Mouse (Mus musculus) midbrain, postnatal 0 days (tissue): Measurements from ENCODE around the gene Adh6a. TPM values are rescaled to one million over a fixed set of nuclear protein-coding genes. Genes with fewer than 3 reads are reported as not detected.
"Not testable (repeated sequence)": the region's sequence is repeated elsewhere in the genome, so short reads cannot be mapped to it uniquely, and the experiment has no call there.

ENCODE experiments used
- ATAC-seq: fragments of 200-750 bp; cut with Nextera tagmentation; 2 replicates; pipeline ENCODE4 v1.8.0; 2017; ENCODE audit warnings: moderate number of reproducible peaks, mild to moderate bottlenecking, moderate TSS enrichment, moderate library complexity; ENCODE audit not compliant: low FRiP score
- DNase-seq: peaks from one replicate; pipeline ENCODE4 v3.0.0-alpha.2; 2015; ENCODE audit warnings: low spot score
- H3K27ac ChIP-seq: fragments of 300-500 bp; sonication (generic); 2 replicates; pipeline ENCODE4 v1.5.1; 2014; ENCODE audit warnings: low read depth, mild to moderate bottlenecking, low read length, mixed read lengths
- H3K27me3 ChIP-seq: fragments of 300-500 bp; sonication (generic); 2 replicates; pipeline ENCODE4 v1.6.1; 2014; ENCODE audit warnings: low read length, control low read depth, mixed read lengths; ENCODE audit not compliant: insufficient read depth
- H3K36me3 ChIP-seq: fragments of 300-500 bp; sonication (generic); 2 replicates; pipeline ENCODE4 v1.6.1; 2014; ENCODE audit warnings: low read length, control low read depth, mixed read lengths; ENCODE audit not compliant: insufficient read depth
- H3K4me1 ChIP-seq: fragments of 300-500 bp; sonication (generic); 2 replicates; pipeline ENCODE4 v1.6.1; 2014; ENCODE audit warnings: mild to moderate bottlenecking, control low read depth, antibody characterized with exemption, low read length, mixed read lengths; ENCODE audit not compliant: insufficient read depth
- H3K4me2 ChIP-seq: fragments of 300-500 bp; sonication (generic); 2 replicates; pipeline ENCODE4 v1.6.1; 2014; ENCODE audit warnings: low read depth, mild to moderate bottlenecking, low read length, mixed read lengths; ENCODE audit not compliant: poor library complexity, severe bottlenecking
- H3K4me3 ChIP-seq: fragments of 300-500 bp; sonication (generic); 2 replicates; pipeline ENCODE4 v1.5.1; 2014; ENCODE audit warnings: low read depth, mild to moderate bottlenecking, low read length, moderate library complexity
- H3K9ac ChIP-seq: fragments of 300-500 bp; sonication (generic); replicated peaks from 2 replicates; pipeline ENCODE4 v1.6.1; 2014; ENCODE audit warnings: mild to moderate bottlenecking, low read length, moderate library complexity, mixed read lengths; ENCODE audit not compliant: poor library complexity, severe bottlenecking
- H3K9me3 ChIP-seq: fragments of 300-500 bp; sonication (generic); 2 replicates; pipeline ENCODE4 v1.6.1; 2016; ENCODE audit warnings: low read length, control low read depth
- CTCF ChIP-seq: IDR thresholded peaks from 2 replicates; pipeline ENCODE4 v1.5.1; 2016; ENCODE audit warnings: antibody characterized with exemption, mild to moderate bottlenecking
- WGBS: fragments of 180-500 bp; shearing (Covaris S2); extraction: QIAGEN DNeasy Blood & Tissue Kit; methylation state at CpG from one replicate; pipeline ENCODE4 v1.1.7; 2014; 5-methylcytosine and 5-hydroxymethylcytosine counted together
- polyA plus RNA-seq: library from polyadenylated mRNA; unstranded; fragments of >200 nt; fragmentation: Nextera tagmentation; extraction: Ambion mirVana; gene quantifications from 2 replicates; pipeline ENCODE4 v1.2.1, GENCODE M21; 2015
- total RNA-seq: library from RNA; depleted of rRNA; stranded (reverse); fragments of >200 nt; gene quantifications from 2 replicates; pipeline ENCODE4 v1.2.3, GENCODE M21; 2014; rRNA removed

Gene Adh6a
- total and polyA plus RNA-seq, 2 experiments from 2014 or later, result not detected

DNA sequence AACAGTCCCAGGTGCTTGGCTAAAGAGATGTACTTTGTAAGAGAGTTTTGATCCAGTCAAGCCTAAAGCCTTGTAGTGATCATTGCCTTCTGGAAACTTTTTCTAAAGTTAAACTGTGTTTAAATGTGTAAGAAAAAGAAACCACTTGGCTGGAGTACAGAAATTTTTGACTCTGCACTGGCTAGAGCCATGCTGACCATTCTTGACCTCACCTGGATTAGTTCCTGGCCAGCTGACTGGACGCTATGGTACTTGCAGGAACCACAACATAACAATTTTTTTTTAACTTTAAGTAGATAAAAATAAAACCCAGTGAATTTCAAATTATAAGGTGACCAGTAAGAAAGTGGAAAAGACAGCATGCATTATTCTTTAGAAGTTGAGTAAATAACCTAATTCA, 56.5 kb downstream of the Adh6a start:
- H3K4me2 ChIP-seq, result no peak overlapping the region
- TF ChIP-seq CTCF, result no peak
- no peak for ATAC-seq
- WGBS, result 88% methylated on average over 1 of the region's 1 CpGs
- H3K9me3 ChIP-seq, result no peaks in the 10 kb centered on the region
- DNase-seq, result no peak
- H3K4me3 ChIP-seq, result no peak overlapping the region
- no peaks in the 10 kb centered on the region for H3K36me3 ChIP-seq
- no peak overlapping the region for H3K9ac ChIP-seq
- H3K27me3 ChIP-seq, result no peaks in the 10 kb centered on the region
- H3K4me1 ChIP-seq, result no peaks in the 10 kb centered on the region
- H3K27ac ChIP-seq, result no peak overlapping the region

DNA sequence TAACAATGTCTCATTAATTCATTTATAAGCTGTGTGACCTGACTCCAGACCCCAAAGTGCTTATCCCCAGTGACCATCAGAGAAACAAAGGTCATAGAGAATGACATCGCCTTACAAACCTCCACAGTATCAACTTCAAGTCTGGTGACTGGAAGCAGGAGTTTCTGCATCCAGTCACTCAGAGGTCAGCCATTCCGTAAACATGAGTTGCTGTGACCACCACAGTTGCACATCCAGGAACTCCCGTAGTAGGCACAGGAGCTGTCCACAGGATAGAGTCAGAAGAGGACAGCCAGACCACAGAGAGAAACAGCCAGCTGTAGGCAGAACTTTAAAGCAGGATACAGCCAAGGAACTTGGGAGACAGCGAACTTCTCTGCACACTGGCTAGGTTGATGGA, 57.2 kb downstream of the Adh6a start:
- DNase-seq, H3K27ac ChIP-seq, H3K36me3 ChIP-seq, H3K9me3 ChIP-seq, H3K4me2 ChIP-seq, H3K4me3 ChIP-seq, H3K9ac ChIP-seq, ATAC-seq, H3K4me1 ChIP-seq, H3K27me3 ChIP-seq: not testable (repeated sequence)
- WGBS, result 79% methylated on average over 4 of the region's 4 CpGs

DNA sequence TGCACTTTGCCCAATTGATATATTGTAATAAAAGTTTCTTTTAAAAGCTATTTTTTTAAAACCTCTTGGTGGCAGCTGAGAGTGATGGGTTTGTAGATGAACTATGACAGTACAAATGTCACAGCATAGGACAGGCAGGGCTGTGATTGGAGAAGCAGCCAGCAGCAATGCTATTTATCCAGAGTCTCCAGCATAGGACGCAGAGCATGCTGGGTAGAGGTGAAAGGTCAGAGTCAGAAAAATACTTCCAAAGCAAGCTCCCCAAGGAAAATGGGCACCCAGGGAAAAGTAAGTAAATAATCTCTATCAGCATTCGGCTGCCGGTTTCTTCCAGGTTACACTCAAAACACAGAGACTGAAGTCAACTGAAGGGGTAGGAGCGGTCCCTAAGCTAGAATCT, 60.8 kb downstream of the Adh6a start:
- no peak for TF ChIP-seq CTCF
- ATAC-seq (no peak), DNase-seq (no peak)
- H3K4me2 ChIP-seq, result no peak overlapping the region
- H3K4me1 ChIP-seq, result no peaks in the 10 kb centered on the region
- WGBS, result 78% methylated on average over 4 of the region's 4 CpGs
- H3K9ac ChIP-seq, result no peak overlapping the region
- no peaks in the 10 kb centered on the region for H3K36me3 ChIP-seq
- no peaks in the 10 kb centered on the region for H3K27me3 ChIP-seq
- H3K27ac ChIP-seq, result no peak overlapping the region
- no peak overlapping the region for H3K4me3 ChIP-seq
- no peaks in the 10 kb centered on the region for H3K9me3 ChIP-seq

DNA sequence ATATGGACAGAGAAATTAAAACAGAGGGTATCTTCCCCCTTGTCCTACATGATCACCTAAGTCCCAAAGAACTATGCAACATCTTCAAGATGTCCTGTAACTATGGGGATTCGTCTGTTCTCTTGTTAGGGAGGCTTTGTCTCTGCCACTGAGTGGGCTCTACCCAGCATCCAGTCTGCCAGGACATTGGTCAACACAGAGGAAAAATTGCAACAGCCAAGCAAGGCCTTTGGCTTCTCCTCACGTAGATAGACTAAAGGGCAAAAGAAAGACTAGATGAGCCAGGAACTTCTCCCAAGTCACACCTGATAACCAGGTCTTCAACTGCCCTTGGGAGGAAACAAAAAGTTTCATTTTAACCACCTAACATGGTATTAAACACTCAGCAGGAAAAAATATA, 62.1 kb downstream of the Adh6a start:
- Histone ChIP-seq H3K27me3 (no peaks in the 10 kb centered on the region), H3K4me2 (no peak overlapping the region), H3K27ac (no peak overlapping the region), H3K36me3 (no peaks in the 10 kb centered on the region), H3K9ac (no peak overlapping the region), H3K9me3 (no peaks in the 10 kb centered on the region; the same call in 1 of the 2 replicates), H3K4me3 (no peak overlapping the region), H3K4me1 (no peaks in the 10 kb centered on the region)
- no peak for DNase-seq
- WGBS, result 90% methylated on average over 2 of the region's 2 CpGs
- ATAC-seq, result no peak
- no peak for TF ChIP-seq CTCF

Other genes starting within 250 kb of the Adh6a start
- 0.11 and 0.24 TPM in 2 replicates for gene 1110002E22Rik, start 248.2 kb upstream of the Adh6a start, total RNA-seq
- gene 1110002E22Rik, start 248.2 kb upstream of the Adh6a start, polyA plus RNA-seq, result 0.04 and 0.05 TPM in 2 replicates
- gene Gm5105, start 245.9 kb upstream of the Adh6a start, total RNA-seq, result not detected in 2 replicates
- gene Gm5105, start 245.9 kb upstream of the Adh6a start, polyA plus RNA-seq, result 0.11 and 0.12 TPM in 2 replicates
- gene Trmt10a, start 169.8 kb upstream of the Adh6a start, total RNA-seq, result 2.5 and 5.3 TPM in 2 replicates
- 8.4 and 9.5 TPM in 2 replicates for gene Trmt10a, start 169.8 kb upstream of the Adh6a start, polyA plus RNA-seq
- gene Mttp, start 168.3 kb upstream of the Adh6a start, total RNA-seq, result 4.9 and 8.1 TPM in 2 replicates
- 6.1 and 6.7 TPM in 2 replicates for gene Mttp, start 168.3 kb upstream of the Adh6a start, polyA plus RNA-seq
- not detected in 2 replicates for gene 4930579F01Rik, start 119.5 kb upstream of the Adh6a start, total RNA-seq
- gene 4930579F01Rik, start 119.5 kb upstream of the Adh6a start, polyA plus RNA-seq, result not detected in 2 replicates
- 0.99 and 3.2 TPM in 2 replicates for gene Adh7, start 95.5 kb upstream of the Adh6a start, total RNA-seq
- gene Adh7, start 95.5 kb upstream of the Adh6a start, polyA plus RNA-seq, result 1.5 and 2.0 TPM in 2 replicates
- 0.80 and 4.2 TPM in 2 replicates for gene Adh1, start 52.3 kb upstream of the Adh6a start, total RNA-seq
- gene Adh1, start 52.3 kb upstream of the Adh6a start, polyA plus RNA-seq, result 3.2 and 4.0 TPM in 2 replicates
- gene Adh6b, start 28.5 kb downstream of the Adh6a start, total RNA-seq, result 0.38 and 0.71 TPM in 2 replicates
- 0.15 and 0.20 TPM in 2 replicates for gene Adh6b, start 28.5 kb downstream of the Adh6a start, polyA plus RNA-seq
- gene Adh4, start 102.2 kb downstream of the Adh6a start, total RNA-seq, result not detected in 2 replicates
- gene Adh4, start 102.2 kb downstream of the Adh6a start, polyA plus RNA-seq, result not detected in 2 replicates
- gene Adh5, start 129.8 kb downstream of the Adh6a start, total RNA-seq, result 93.2 and 96.8 TPM in 2 replicates
- 163 and 176 TPM in 2 replicates for gene Adh5, start 129.8 kb downstream of the Adh6a start, polyA plus RNA-seq
- 50.7 and 60.4 TPM in 2 replicates for gene Metap1, start 176.2 kb downstream of the Adh6a start, total RNA-seq
- gene Metap1, start 176.2 kb downstream of the Adh6a start, polyA plus RNA-seq, result 49.8 and 51.0 TPM in 2 replicates
- gene Eif4e, start 212.9 kb downstream of the Adh6a start, total RNA-seq, result 91.4 and 104 TPM in 2 replicates
- 293 and 309 TPM in 2 replicates for gene Eif4e, start 212.9 kb downstream of the Adh6a start, polyA plus RNA-seq